Mouse (Mus musculus) G1E (cell line): ENCODE data around the gene Icosl. TPM values are rescaled to one million over a fixed set of nuclear protein-coding genes. Genes with fewer than 3 reads are reported as not detected.
A peak's percentile ranks its signal among the peaks of the same experiment; 100 is the strongest.

Experiments
- ATAC-seq: 2 replicates; pipeline ENCODE4 v1.8.0; 2016; ENCODE audit warnings: mild to moderate bottlenecking; ENCODE audit not compliant: insufficient number of reproducible peaks, poor library complexity, low FRiP score, severe bottlenecking; ENCODE audit errors: extremely low read depth
- DNase-seq: peaks from one replicate; pipeline ENCODE4 v3.0.0; 2012; ENCODE audit warnings: low spot score
- H3K27me3 ChIP-seq: 2 replicates; pipeline ENCODE4 v1.6.1; 2012; ENCODE audit warnings: mild to moderate bottlenecking, low read length, inconsistent platforms; ENCODE audit not compliant: insufficient read depth
- H3K36me3 ChIP-seq: replicated peaks from 2 replicates; pipeline ENCODE3; 2012; ENCODE audit warnings: mild to moderate bottlenecking, inconsistent platforms
- H3K4me1 ChIP-seq: 2 replicates; pipeline ENCODE4 v1.6.1; 2012; ENCODE audit warnings: low read depth, low read length, inconsistent platforms, mixed read lengths; ENCODE audit not compliant: insufficient read depth
- H3K4me3 ChIP-seq: 2 replicates; pipeline ENCODE4 v1.5.1; 2012; ENCODE audit warnings: low read depth, mild to moderate bottlenecking, inconsistent platforms, low read length, moderate library complexity, mixed read lengths
- H3K9me3 ChIP-seq: replicated peaks from 2 replicates; pipeline ENCODE4 v1.6.1; 2012; ENCODE audit warnings: inconsistent platforms
- CTCF ChIP-seq: IDR thresholded peaks from 2 replicates; pipeline ENCODE4 v1.5.1; 2012; ENCODE audit warnings: low read depth, low read length, inconsistent platforms, mixed read lengths
- GATA1 ChIP-seq: IDR thresholded peaks from 2 replicates; pipeline ENCODE4 v1.6.1; 2012; ENCODE audit warnings: borderline replicate concordance, low read length, inconsistent platforms, mixed read lengths
- GATA2 ChIP-seq: IDR thresholded peaks from 2 replicates; pipeline ENCODE4 v1.6.1; 2012; ENCODE audit warnings: low read depth, low read length, inconsistent platforms, borderline replicate concordance
- POLR2AphosphoS5 ChIP-seq: IDR thresholded peaks from 2 replicates; pipeline ENCODE4 v1.6.1; 2012; ENCODE audit warnings: low read depth, low read length, inconsistent platforms; ENCODE audit not compliant: insufficient replicate concordance
- TAL1 ChIP-seq: conservative IDR thresholded peaks from 2 replicates; pipeline ENCODE4 v1.6.1; 2012; ENCODE audit warnings: low read depth, low read length, inconsistent platforms, mixed read lengths
- polyA plus RNA-seq: library from polyadenylated mRNA; stranded (reverse); fragments of >175 nt; gene quantifications from 2 replicates; pipeline ENCODE4 v1.2.3, GENCODE M21; 2012
- total RNA-seq, 2 experiments: library from RNA; stranded (forward) in 1 of 2; stranded (reverse) in 1 of 2; fragments of 200-1000 nt in 1 of 2; fragments of >200 nt in 1 of 2; fragmentation: Nextera tagmentation in 1 of 2; gene quantifications; 2 replicates each; pipeline ENCODE4 v1.2.3; 2014 to 2017

Gene Icosl
- total and polyA plus RNA-seq, 3 experiments: 0.22 TPM; not detected in 2

DNA sequence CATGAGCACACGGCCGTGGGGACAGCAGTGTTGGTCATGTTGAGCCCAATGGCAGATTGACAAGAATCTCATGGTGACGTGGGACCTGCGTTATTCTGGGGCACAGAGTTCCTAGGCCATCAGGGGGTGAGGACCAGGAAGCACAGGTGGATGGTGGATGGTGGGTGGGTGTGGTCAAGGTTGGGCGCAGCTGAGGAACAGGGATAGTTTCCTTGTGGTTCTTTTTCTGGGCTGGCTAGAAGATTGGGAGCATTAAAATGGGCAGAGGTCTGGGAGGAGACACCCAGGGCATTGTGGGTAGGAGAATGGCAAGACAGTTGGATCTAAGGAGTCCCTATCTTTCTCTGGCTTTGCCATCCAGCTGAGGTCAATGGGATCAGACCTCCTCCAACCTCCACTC is 27.5 kb upstream of the Icosl start, which contains the start of gene Dnmt3l:
Dnmt3l (plus strand) TSS at position 301 of the 400 bp plus-strand sequence.
- no peaks in the 10 kb centered on the region for H3K4me1 ChIP-seq
- H3K9me3 ChIP-seq: no peaks in the 10 kb centered on the region
- DNase-seq (no peak), ATAC-seq (no peak)
- TF ChIP-seq POLR2AphosphoS5: no peak
- TF ChIP-seq TAL1: no peak
- H3K36me3 ChIP-seq: no peaks in the 10 kb centered on the region
- no peak within 1 kb of the TSS for H3K4me3 ChIP-seq
- H3K27me3 ChIP-seq: peaks cover 19% of the 10 kb centered on the region

DNA sequence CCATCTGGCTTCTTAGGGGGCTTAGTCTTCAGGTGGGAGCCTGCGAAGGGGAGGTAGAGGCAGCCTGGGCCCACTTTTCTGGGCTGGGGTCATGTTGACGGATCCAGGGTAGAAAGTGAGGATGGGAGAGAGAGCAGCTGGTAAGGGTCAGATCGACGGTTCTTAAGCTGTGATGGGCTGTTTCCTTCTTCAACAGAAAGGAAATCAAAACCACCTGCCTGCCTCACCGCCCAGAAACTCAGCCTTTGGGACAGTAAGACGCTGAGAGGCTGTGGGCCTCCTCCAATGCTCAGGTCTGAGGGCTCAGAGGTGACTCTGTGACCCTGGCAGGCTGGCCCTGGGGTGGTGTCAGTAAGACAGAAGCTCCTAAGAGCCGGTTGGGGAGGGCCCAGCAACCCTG is 27.0 kb upstream of the Icosl start:
- ATAC-seq (no peak), DNase-seq (no peak)
- peaks cover 19% of the 10 kb centered on the region for H3K27me3 ChIP-seq
- H3K4me1 ChIP-seq: no peaks in the 10 kb centered on the region
- H3K36me3 ChIP-seq: no peaks in the 10 kb centered on the region
- no peak for TF ChIP-seq TAL1
- no peak for TF ChIP-seq CTCF
- no peak for TF ChIP-seq POLR2AphosphoS5
- TF ChIP-seq GATA2: no peak
- no peak for TF ChIP-seq GATA1
- no peaks in the 10 kb centered on the region for H3K9me3 ChIP-seq
- H3K4me3 ChIP-seq: no peak overlapping the region

DNA sequence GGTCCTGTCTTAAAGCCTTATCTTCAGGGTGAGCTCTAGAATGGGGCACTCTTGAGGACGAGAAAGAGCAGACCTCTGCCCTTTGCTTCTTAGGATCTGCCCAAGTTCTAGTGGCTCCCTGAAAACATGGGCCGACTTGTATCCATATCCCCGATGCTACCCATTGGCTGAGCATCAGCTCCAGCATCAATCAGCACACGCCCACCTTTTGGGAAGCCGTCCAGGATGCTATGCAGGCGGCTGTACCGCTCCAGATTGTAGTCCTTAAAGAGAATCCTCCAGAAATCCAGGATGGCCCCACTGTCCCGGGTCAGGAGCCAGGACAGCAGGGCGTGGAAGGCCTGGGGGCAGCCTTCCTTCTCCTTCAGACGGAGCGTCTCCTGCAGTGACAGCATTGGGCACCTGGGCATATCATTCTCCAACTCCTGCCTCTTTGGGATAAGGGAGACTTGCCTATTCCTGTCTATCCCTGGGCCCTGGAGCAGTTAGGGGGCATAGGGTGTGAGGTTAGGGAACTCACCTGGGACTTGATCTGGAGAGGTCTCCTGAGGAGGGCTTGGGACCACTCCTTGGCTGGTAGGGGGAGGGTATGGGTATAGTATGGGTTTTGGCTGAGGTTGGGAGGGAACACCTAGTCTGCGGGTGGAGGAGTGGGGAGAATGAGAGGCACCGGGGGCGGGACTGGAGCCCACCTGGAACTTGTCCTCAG is 26.3 kb upstream of the Icosl start:
- Histone ChIP-seq H3K4me1 (no peaks in the 10 kb centered on the region), H3K9me3 (no peaks in the 10 kb centered on the region), H3K27me3 (peaks cover 19% of the 10 kb centered on the region), H3K4me3 (no peak overlapping the region), H3K36me3 (no peaks in the 10 kb centered on the region)
- DNase-seq: no peak
- ATAC-seq: no peak
- TF ChIP-seq GATA1 (no peak), CTCF (no peak), GATA2 (no peak), TAL1 (no peak), POLR2AphosphoS5 (no peak)

DNA sequence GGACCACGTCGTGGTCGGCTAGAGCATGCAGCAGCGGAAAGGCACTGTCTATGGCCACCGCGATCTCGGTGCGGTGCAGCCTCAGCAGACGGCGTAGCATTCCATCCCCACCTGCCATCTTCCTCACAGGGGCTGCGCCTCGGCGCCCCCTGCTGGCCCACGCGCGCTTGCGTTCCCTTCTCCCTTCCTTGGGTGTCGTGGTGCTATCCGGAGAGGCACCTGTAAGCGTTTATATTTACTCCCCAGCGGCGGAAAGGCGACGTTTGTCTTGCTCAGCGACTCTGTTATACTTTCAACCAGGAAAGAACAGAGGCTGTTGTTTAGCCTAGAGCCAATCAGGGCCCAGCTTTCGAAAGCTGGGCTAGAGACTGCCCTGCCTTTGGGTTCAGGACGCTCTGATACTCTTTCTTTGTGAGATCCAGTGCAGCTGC is 25.7 kb upstream of the Icosl start, which contains the start of gene Aire:
Aire (minus strand) TSS at position 205 of the 431 bp plus-strand sequence.
- peaks cover 19% of the 10 kb centered on the region for H3K27me3 ChIP-seq
- no peaks in the 10 kb centered on the region for H3K36me3 ChIP-seq
- no peaks in the 10 kb centered on the region for H3K4me1 ChIP-seq
- no peak within 1 kb of the TSS for H3K4me3 ChIP-seq
- DNase-seq (no peak), ATAC-seq (no peak)
- H3K9me3 ChIP-seq: no peaks in the 10 kb centered on the region
- TF ChIP-seq TAL1: no peak
- peak; percentile 60 for TF ChIP-seq CTCF

DNA sequence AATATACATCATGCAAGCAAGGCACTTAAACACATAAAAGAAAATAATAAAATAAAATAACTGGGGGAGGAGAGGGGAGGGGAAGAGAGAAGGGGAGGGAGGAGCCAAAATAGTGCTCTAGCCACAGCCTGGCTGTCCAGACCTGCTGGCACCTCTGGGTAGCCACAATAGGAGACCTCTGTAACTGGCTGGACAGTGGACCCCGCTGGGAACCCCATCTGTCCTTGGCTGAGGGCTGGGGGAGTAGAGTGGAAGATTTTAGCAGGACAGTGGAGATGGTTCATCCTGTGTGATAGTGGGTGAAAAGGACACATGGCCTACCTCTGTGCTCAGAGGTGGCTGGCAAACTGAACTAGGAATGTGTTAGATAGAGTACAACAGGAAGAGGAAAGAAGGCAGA is 24.6 kb upstream of the Icosl start:
- no peaks in the 10 kb centered on the region for H3K36me3 ChIP-seq
- no peak for ATAC-seq

DNA sequence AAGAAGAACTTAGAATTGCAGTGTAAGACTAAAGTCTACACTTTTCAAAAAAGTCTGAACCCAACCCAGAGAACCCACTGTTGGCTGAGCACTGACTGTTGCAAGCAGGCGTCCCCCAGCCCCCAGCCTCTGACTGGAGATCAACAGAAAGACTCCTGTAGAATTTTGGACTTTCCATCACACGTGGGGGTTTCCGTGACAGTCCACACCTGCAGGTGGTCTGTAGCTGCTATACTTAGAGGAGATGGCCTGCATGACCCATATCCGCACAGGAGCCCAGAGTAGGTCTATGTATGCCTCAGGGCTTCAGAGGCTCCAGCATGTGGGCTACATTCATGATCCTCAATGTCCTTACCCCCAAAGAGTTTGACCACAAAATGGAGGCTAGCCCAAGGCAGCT is 22.7 kb upstream of the Icosl start:
- no peak for DNase-seq
- H3K27me3 ChIP-seq: peaks cover 20% of the 10 kb centered on the region
- ATAC-seq: no peak

More for the DNA sequence above, 24.6 kb upstream of the Icosl start:
- H3K4me1 ChIP-seq: no peaks in the 10 kb centered on the region
- H3K9me3 ChIP-seq: no peaks in the 10 kb centered on the region
- H3K4me3 ChIP-seq: no peak overlapping the region
- no peak for DNase-seq
- H3K27me3 ChIP-seq: peaks cover 21% of the 10 kb centered on the region
- TF ChIP-seq CTCF (no peak), TAL1 (no peak), GATA2 (no peak), POLR2AphosphoS5 (no peak), GATA1 (no peak)

More for the DNA sequence above, 22.7 kb upstream of the Icosl start:
- Histone ChIP-seq H3K4me1 (no peaks in the 10 kb centered on the region), H3K9me3 (no peaks in the 10 kb centered on the region), H3K4me3 (no peak overlapping the region), H3K36me3 (no peaks in the 10 kb centered on the region)
- no peak for TF ChIP-seq CTCF
- no peak for TF ChIP-seq GATA1
- no peak for TF ChIP-seq TAL1
- no peak for TF ChIP-seq GATA2
- TF ChIP-seq POLR2AphosphoS5: no peak
